Mouse (Mus musculus): Measurements from ENCODE around the gene Gpatch3. TPM values are rescaled to one million over a fixed set of nuclear protein-coding genes. Genes with fewer than 3 reads are reported as not detected.

Gene Gpatch3
- total and polyA plus RNA-seq, 2 experiments from 2014 or later, result 3.5 to 8.2 TPM

DNA sequence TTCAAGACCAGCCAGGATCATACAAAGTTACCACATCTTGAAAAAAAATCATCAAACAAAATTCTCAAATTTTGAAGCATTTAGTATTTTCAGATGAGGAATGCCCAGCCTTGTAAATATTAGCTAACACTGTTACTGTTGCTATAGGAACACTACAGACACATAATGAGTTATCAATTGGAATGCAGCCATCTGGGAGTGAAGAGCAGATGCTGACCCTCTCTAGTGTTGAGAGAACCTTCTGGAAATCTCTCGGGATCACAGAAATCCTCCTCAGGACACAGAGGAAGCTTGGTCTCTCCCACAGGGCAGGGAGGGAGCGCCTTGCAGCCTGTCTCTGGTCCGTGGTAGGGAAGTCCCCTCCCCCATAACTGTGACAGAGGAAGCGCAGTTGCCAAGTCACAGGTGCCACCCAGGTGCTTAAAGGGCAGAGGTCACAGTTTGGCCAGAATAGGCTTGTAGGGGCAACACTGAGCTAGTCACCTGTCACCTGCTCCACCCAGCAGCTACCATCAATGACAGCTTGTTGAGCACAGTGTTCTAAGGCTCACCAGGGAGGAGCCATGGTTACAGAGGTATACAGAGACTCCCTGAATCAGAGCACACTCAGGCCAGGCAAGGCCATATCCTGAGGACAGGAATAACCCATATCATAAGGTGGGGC, 45.1 kb downstream of the Gpatch3 start:
- no peak overlapping the region for H3K4me2 ChIP-seq (ENCODE audit: low read depth, low read length)
- no peak overlapping the region for H3K9ac ChIP-seq (replicated peaks; ENCODE audit: low read depth, low read length)
- H3K27ac ChIP-seq (ENCODE audit: low read depth), result no peak overlapping the region
- DNase-seq (ENCODE audit: low spot score) (no peak), ATAC-seq (ENCODE audit: insufficient read depth, low read depth) (peak; percentile 30)
- no peaks in the 10 kb centered on the region for H3K9me3 ChIP-seq (replicated peaks; ENCODE audit: control insufficient read depth, low read length)
- H3K27me3 ChIP-seq (ENCODE audit: control insufficient read depth, insufficient read depth, low read length), result no peaks in the 10 kb centered on the region
- peaks cover 8% of the 10 kb centered on the region; the same call in 1 of the 2 replicates for H3K4me1 ChIP-seq (ENCODE audit: control insufficient read depth, insufficient read depth)
- 34% methylated on average over 4 of the region's 4 CpGs for WGBS
- no peak overlapping the region for H3K4me3 ChIP-seq (ENCODE audit: low read depth, low read length)
- peaks cover 13% of the 10 kb centered on the region for H3K36me3 ChIP-seq (replicated peaks; ENCODE audit: control insufficient read depth, insufficient read depth, low read length)
- TF ChIP-seq EP300 (IDR thresholded peaks at IDR 0.05; ENCODE audit: low read depth) (no peak), CTCF (IDR thresholded peaks at IDR 0.05; ENCODE audit: low read depth) (no peak)

DNA sequence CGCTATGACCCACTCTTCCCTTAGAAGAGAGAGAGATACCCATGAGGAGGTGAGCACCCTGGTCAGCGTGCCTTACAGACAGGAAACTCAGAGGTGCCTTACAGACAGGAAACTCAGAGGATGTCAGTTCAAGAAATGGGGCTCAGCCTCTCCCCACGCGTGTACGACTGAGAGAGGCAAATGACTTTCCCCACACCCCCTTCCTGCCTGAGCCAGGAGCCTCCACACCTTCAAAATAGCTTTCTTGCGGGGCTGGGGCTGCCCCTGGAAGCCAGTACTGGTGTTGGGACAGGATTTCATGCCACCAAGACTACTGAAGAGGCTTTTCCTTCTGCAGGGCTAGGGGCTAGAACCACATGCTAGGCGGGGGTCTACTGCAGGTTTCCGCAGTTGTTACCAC, 46.1 kb downstream of the Gpatch3 start:
- H3K9me3 ChIP-seq (replicated peaks; ENCODE audit: control insufficient read depth, low read length), result no peaks in the 10 kb centered on the region
- H3K9ac ChIP-seq (replicated peaks; ENCODE audit: low read depth, low read length), result no peak overlapping the region
- H3K36me3 ChIP-seq (replicated peaks; ENCODE audit: control insufficient read depth, insufficient read depth, low read length), result peaks cover 19% of the 10 kb centered on the region
- no peak overlapping the region for H3K4me3 ChIP-seq (ENCODE audit: low read depth, low read length)
- H3K27ac ChIP-seq (ENCODE audit: low read depth), result peak overlapping the region; percentile 34; the same call in 1 of the 2 replicates
- DNase-seq (ENCODE audit: low spot score), result no peak
- TF ChIP-seq EP300 (IDR thresholded peaks at IDR 0.05; ENCODE audit: low read depth) (no peak), CTCF (IDR thresholded peaks at IDR 0.05; ENCODE audit: low read depth) (no peak)
- peaks cover 8% of the 10 kb centered on the region; the same call in 1 of the 2 replicates for H3K4me1 ChIP-seq (ENCODE audit: control insufficient read depth, insufficient read depth)
- no peaks in the 10 kb centered on the region for H3K27me3 ChIP-seq (ENCODE audit: control insufficient read depth, insufficient read depth, low read length)
- H3K4me2 ChIP-seq (ENCODE audit: low read depth, low read length), result no peak overlapping the region
- ATAC-seq (ENCODE audit: insufficient read depth, low read depth), result no peak
- WGBS, result 81% methylated on average over 8 of the region's 8 CpGs

DNA sequence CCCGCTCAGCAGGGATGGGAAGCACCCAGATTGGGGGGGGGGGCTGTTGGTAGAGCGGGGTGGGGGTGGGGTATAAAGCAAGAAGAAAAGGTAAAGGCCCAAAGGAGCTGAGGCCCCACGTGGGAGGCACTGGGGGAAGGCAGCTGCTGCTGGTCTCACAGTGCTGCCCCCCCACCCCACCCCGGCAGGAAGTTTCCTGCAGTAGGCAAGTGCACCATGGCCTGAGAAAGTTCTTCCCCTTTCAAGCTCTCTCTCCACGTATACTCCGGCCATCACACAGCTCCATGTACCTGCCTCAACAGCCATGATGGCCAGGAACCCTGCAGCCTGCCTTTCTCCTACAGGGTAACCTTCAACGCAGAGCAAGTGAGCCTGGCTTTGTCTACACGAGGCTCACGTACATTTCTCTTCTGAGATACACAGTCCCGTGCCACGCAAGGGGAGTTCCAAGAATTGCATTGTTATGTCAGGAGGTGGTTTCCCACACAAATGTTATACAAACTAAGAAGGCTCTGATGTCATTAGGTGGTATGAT, 47.7 kb downstream of the Gpatch3 start:
- no peak overlapping the region for H3K4me3 ChIP-seq (ENCODE audit: low read depth, low read length)
- H3K9ac ChIP-seq (replicated peaks; ENCODE audit: low read depth, low read length), result no peak overlapping the region
- H3K36me3 ChIP-seq (replicated peaks; ENCODE audit: control insufficient read depth, insufficient read depth, low read length), result peaks cover 30% of the 10 kb centered on the region
- TF ChIP-seq CTCF (IDR thresholded peaks at IDR 0.05; ENCODE audit: low read depth), result no peak
- no peak for TF ChIP-seq EP300 (IDR thresholded peaks at IDR 0.05; ENCODE audit: low read depth)
- H3K27ac ChIP-seq (ENCODE audit: low read depth), result no peak overlapping the region; the same call in 1 of the 2 replicates
- WGBS, result 69% methylated on average over 11 of the region's 11 CpGs
- no peak for ATAC-seq (ENCODE audit: insufficient read depth, low read depth)
- H3K27me3 ChIP-seq (ENCODE audit: control insufficient read depth, insufficient read depth, low read length), result no peaks in the 10 kb centered on the region
- H3K4me2 ChIP-seq (ENCODE audit: low read depth, low read length), result no peak overlapping the region
- H3K4me1 ChIP-seq (ENCODE audit: control insufficient read depth, insufficient read depth), result peaks cover 8% of the 10 kb centered on the region; the same call in 1 of the 2 replicates
- no peak for DNase-seq (ENCODE audit: low spot score)
- H3K9me3 ChIP-seq (replicated peaks; ENCODE audit: control insufficient read depth, low read length), result no peaks in the 10 kb centered on the region

DNA sequence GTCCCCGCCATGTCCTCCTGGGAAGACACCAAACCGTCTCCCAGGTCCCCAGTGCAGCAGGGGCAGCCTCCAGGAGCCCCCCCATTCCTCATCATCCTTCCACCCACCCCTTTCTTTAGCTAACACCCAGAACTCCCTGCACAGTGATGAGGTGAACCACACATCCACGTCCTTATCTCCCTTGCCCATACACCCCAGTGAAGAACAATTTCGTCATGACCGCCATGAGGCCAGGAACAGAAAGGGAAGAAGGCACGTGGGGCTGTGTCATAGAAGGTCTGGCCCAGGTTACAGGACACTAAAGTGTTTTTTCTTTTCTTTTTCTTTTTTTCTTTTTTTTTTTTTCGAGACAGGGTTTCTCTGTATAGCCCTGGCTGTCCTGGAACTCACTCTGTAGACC, 50.3 kb downstream of the Gpatch3 start:
- DNase-seq (ENCODE audit: low spot score) (no peak), ATAC-seq (ENCODE audit: insufficient read depth, low read depth) (no peak)
- Histone ChIP-seq H3K27ac (ENCODE audit: low read depth) (peak overlapping the region; percentile 86; the same call in 1 of the 2 replicates), H3K36me3 (replicated peaks; ENCODE audit: control insufficient read depth, insufficient read depth, low read length) (peaks cover 27% of the 10 kb centered on the region), H3K4me1 (ENCODE audit: control insufficient read depth, insufficient read depth) (peaks cover 5% of the 10 kb centered on the region; the same call in 1 of the 2 replicates), H3K4me3 (ENCODE audit: low read depth, low read length) (no peak overlapping the region), H3K9me3 (replicated peaks; ENCODE audit: control insufficient read depth, low read length) (no peaks in the 10 kb centered on the region), H3K27me3 (ENCODE audit: control insufficient read depth, insufficient read depth, low read length) (no peaks in the 10 kb centered on the region), H3K4me2 (ENCODE audit: low read depth, low read length) (no peak overlapping the region), H3K9ac (replicated peaks; ENCODE audit: low read depth, low read length) (no peak overlapping the region)
- no peak for TF ChIP-seq CTCF (IDR thresholded peaks at IDR 0.05; ENCODE audit: low read depth)
- TF ChIP-seq EP300 (IDR thresholded peaks at IDR 0.05; ENCODE audit: low read depth), result no peak
- WGBS, result 79% methylated on average over 7 of the region's 7 CpGs

DNA sequence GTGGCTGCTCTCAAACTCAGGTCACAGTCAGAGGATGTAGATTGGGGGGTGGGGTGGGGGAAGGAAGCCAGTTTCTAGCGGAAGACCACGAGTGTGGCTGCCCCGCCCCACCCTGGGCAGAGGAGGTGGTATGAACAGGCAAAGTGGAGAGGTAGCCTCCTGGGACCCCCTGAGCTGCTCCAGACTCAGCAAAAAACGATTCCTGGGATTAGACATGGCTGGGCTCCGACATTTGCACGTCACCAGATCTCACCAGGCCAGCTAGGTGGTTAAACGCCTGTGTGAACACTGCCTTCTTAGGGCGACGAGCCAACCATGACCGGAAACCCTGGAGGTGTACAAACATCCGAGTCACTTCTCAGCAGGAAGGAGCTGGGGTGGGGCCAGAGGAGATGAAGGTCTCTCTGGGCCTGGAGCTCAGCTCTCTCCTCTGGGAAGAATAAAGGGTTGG, 51.1 kb downstream of the Gpatch3 start:
- no peak overlapping the region for H3K4me3 ChIP-seq (ENCODE audit: low read depth, low read length)
- H3K9ac ChIP-seq (replicated peaks; ENCODE audit: low read depth, low read length), result no peak overlapping the region
- H3K27ac ChIP-seq (ENCODE audit: low read depth), result peak overlapping the region; percentile 86
- peak overlapping the region; percentile 6; the same call in 1 of the 2 replicates for H3K4me2 ChIP-seq (ENCODE audit: low read depth, low read length)
- H3K4me1 ChIP-seq (ENCODE audit: control insufficient read depth, insufficient read depth), result no peaks in the 10 kb centered on the region
- ATAC-seq (ENCODE audit: insufficient read depth, low read depth) (peak; percentile 71), DNase-seq (ENCODE audit: low spot score) (no peak)
- H3K9me3 ChIP-seq (replicated peaks; ENCODE audit: control insufficient read depth, low read length), result no peaks in the 10 kb centered on the region
- peaks cover 27% of the 10 kb centered on the region for H3K36me3 ChIP-seq (replicated peaks; ENCODE audit: control insufficient read depth, insufficient read depth, low read length)
- 42% methylated on average over 11 of the region's 11 CpGs for WGBS
- no peaks in the 10 kb centered on the region for H3K27me3 ChIP-seq (ENCODE audit: control insufficient read depth, insufficient read depth, low read length)
- no peak for TF ChIP-seq CTCF (IDR thresholded peaks at IDR 0.05; ENCODE audit: low read depth)
- TF ChIP-seq EP300 (IDR thresholded peaks at IDR 0.05; ENCODE audit: low read depth), result no peak
